In genomic region chr12:88800990-88801655, GRCm38 (mm10) we compare ENCODE assay signal across 9 mouse cellular contexts.
A peak's percentile ranks its signal among the peaks of the same experiment; 100 is the strongest.
DNase-seq lines count a peak whose midpoint lies in the region; ATAC-seq lines count a peak whose summit lies in the region.
"Had no signal": no experiment of that assay in that cellular context is flagged by ENCODE, and none has a peak within 500 bp of the region (broad histone marks: within the 10 kb centered on the region; RNA-seq: fewer than 3 reads in every experiment).

No protein-coding gene starts in this region.

- peaks cover 5% of the 10 kb centered on the region; the same call in 1 of the 2 replicates for H3K4me1 ChIP-seq in kidney, embryonic 15.5 days
- H3K4me1 ChIP-seq in embryonic facial prominence, embryonic 11.5 days (ENCODE audit: control insufficient read depth, insufficient read depth, low read length) = no peaks in the 10 kb centered on the region
- peaks cover 9% of the 10 kb centered on the region for H3K4me1 ChIP-seq in limb, embryonic 12.5 days (replicated peaks)

- H3K36me3 ChIP-seq in kidney, embryonic 15.5 days = no peaks in the 10 kb centered on the region
- no peaks in the 10 kb centered on the region for H3K36me3 ChIP-seq in embryonic facial prominence, embryonic 11.5 days (replicated peaks; ENCODE audit: control insufficient read depth, insufficient read depth, low read depth, low read length)
- H3K36me3 ChIP-seq in limb, embryonic 12.5 days = no peaks in the 10 kb centered on the region
- H3K36me3 ChIP-seq: G1E had no signal

- H3K9ac ChIP-seq in kidney, embryonic 15.5 days = no peak overlapping the region
- no peak overlapping the region for H3K9ac ChIP-seq in embryonic facial prominence, embryonic 11.5 days (replicated peaks; ENCODE audit: low read length)
- no peak overlapping the region for H3K9ac ChIP-seq in limb, embryonic 12.5 days (replicated peaks)

- 24% methylated on average over 6 of the region's 6 CpGs for WGBS in kidney, embryonic 15.5 days
- WGBS in embryonic facial prominence, embryonic 11.5 days = 7% methylated on average over 6 of the region's 6 CpGs
- WGBS in limb, embryonic 12.5 days = 35% methylated on average over 6 of the region's 6 CpGs

- peak; percentile 54; the same call in 1 of the 2 replicates for ATAC-seq in kidney, embryonic 15.5 days (replicated peaks; ENCODE audit: low FRiP score)
- ATAC-seq in embryonic facial prominence, embryonic 11.5 days (replicated peaks; ENCODE audit: insufficient number of reproducible peaks, low FRiP score, low TSS enrichment, low read depth) = peak; percentile 95
- ATAC-seq in limb, embryonic 12.5 days (ENCODE audit: insufficient number of reproducible peaks, insufficient read depth, low FRiP score, low TSS enrichment, low read depth) = peak; percentile 68
- no peak for ATAC-seq in CD4-positive, CD25-positive, alpha-beta regulatory T cell, adult 4 months

- no peak for DNase-seq in kidney, adult 18-20 months
- peak; percentile 17 for DNase-seq in brain, adult 2 months (ENCODE audit: low read depth, low spot score)
- peak; percentile 71 for DNase-seq in embryonic facial prominence, embryonic 11.5 days (ENCODE audit: low spot score)
- no peak for DNase-seq in left cerebral cortex, postnatal 36 days (ENCODE audit: low spot score in 2 of 2)
- no peak for DNase-seq in adrenal gland, adult (ENCODE audit: inconsistent age in 2 of 2, low spot score in 1 of 2)

- H3K4me3 ChIP-seq in kidney, embryonic 15.5 days (replicated peaks) = no peak overlapping the region
- no peak overlapping the region for H3K4me3 ChIP-seq in embryonic facial prominence, embryonic 11.5 days (ENCODE audit: low read depth, low read length)
- H3K4me3 ChIP-seq in limb, embryonic 12.5 days (replicated peaks) = no peak overlapping the region

- no peaks in the 10 kb centered on the region for H3K9me3 ChIP-seq in kidney, embryonic 15.5 days (replicated peaks)
- no peaks in the 10 kb centered on the region for H3K9me3 ChIP-seq in embryonic facial prominence, embryonic 11.5 days (replicated peaks; ENCODE audit: control insufficient read depth, low read length)
- no peaks in the 10 kb centered on the region for H3K9me3 ChIP-seq in limb, embryonic 12.5 days
- H3K9me3 ChIP-seq: G1E had no signal

- no peak overlapping the region for H3K27ac ChIP-seq in kidney, embryonic 15.5 days
- H3K27ac ChIP-seq in embryonic facial prominence, embryonic 11.5 days (replicated peaks; ENCODE audit: low read depth, low read length) = no peak overlapping the region
- H3K27ac ChIP-seq in limb, embryonic 12.5 days = no peak overlapping the region

- intact Hi-C loops in left cerebral cortex, postnatal 36 days (cut with DNase I) = no loop called here

- no peaks in the 10 kb centered on the region for H3K27me3 ChIP-seq in kidney, embryonic 15.5 days
- H3K27me3 ChIP-seq in embryonic facial prominence, embryonic 11.5 days (ENCODE audit: control insufficient read depth, insufficient read depth, low read length) = no peaks in the 10 kb centered on the region
- H3K27me3 ChIP-seq in limb, embryonic 12.5 days = no peaks in the 10 kb centered on the region

- no peak overlapping the region for H3K4me2 ChIP-seq in kidney, embryonic 15.5 days
- H3K4me2 ChIP-seq in embryonic facial prominence, embryonic 11.5 days (ENCODE audit: low read depth, low read length) = no peak overlapping the region
- H3K4me2 ChIP-seq in limb, embryonic 12.5 days = no peak overlapping the region

Comparison
In these comparisons a context has a peak if more than half of its experiments do, and no peak if none do; other contexts are left out.
1. DNase-seq: peak in brain, adult 2 months (single experiment) and embryonic facial prominence, embryonic 11.5 days (single experiment); none in kidney, adult 18-20 months (single experiment), left cerebral cortex, postnatal 36 days (0 of 2) and adrenal gland, adult (0 of 2).